Mouse (Mus musculus): ENCODE data around the gene Olfr1106. TPM values are rescaled to one million over a fixed set of nuclear protein-coding genes. Genes with fewer than 3 reads are reported as not detected.

The Olfr1106 gene
- not detected for total RNA-seq (2021)
- long read RNA-seq, experiment 1: 0 reads
- long read RNA-seq, experiment 2: 0 reads

DNA sequence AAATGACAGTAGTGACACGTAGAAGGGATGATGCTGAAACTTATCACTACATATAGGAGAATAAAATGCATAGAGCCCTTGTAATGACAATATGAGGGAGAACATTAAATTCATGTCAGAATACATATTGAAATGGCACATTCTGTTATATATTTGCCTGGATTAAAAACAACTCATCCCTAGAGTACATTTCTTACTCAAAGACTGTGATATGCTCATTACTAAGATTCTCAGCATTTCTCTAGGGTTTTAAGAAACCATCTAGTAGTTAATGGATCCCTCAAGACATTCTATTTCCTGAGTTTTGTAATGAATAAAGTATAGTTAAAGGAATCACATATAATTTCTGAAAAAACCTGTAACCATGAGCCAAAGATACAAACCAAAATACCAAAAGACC, at the start of gene Olfr1106:
TSS of gene Olfr1106 (minus strand) at position 101 of the 400 bp plus-strand sequence.
- Histone ChIP-seq H3K27ac (no peak within 1 kb of the TSS), H3K4me3 (no peak within 1 kb of the TSS)
- no peak for DNase-seq (ENCODE audit: low spot score in 2 of 2)
- no peak for TF ChIP-seq CTCF (conservative IDR thresholded peaks at IDR 0.05)

DNA sequence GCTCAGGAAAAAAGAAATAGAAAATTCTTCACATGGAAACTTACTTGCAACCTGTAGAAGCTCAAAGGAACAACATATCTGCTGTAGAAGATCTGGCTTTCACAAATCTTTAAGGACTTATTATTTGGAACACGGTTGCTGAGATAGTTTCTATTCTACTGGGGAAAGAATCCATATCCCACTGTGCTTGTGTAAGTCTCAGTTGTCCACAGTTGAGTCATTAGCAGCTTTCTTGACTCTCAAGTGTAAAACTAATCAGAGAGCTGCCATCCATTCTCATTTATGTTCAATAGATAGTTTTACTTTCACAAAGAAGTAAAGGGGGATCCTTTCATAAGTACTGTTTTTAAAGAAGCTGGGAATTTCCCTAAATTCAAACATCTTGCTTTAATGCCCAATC, 43.8 kb upstream of the Olfr1106 start, which contains the start of gene Olfr1109:
TSS of gene Olfr1109 (minus strand) at position 101 of the 400 bp plus-strand sequence.
- no peak within 1 kb of the TSS for H3K27ac ChIP-seq
- no peak for DNase-seq (ENCODE audit: low spot score in 2 of 2)
- TF ChIP-seq CTCF (conservative IDR thresholded peaks at IDR 0.05): no peak
- H3K4me3 ChIP-seq: no peak within 1 kb of the TSS

DNA sequence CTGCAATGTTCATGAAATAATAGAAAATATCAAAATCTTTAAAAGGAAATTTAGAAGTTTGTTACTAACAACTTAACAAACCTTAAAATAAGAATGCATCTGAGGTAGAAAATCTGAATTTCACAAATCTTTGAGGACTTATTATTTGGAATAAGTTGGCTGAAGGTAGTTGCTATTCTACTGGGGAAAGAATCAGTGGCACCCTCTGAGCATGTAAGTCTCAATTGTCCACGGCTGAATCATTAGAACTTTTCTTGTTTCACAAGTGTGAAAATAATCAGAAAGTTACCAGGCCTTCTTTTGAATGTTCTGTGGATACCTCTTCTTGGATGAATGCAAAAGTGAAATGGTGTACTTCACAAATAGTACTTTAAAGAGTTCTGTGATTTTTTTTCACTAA, 23.6 kb upstream of the Olfr1106 start, which contains the start of gene Olfr1107:
TSS of gene Olfr1107 (minus strand) at position 101 of the 400 bp plus-strand sequence.
- DNase-seq (ENCODE audit: low spot score in 2 of 2): no peak
- Histone ChIP-seq H3K27ac (no peak within 1 kb of the TSS), H3K4me3 (no peak within 1 kb of the TSS)
- no peak for TF ChIP-seq CTCF (conservative IDR thresholded peaks at IDR 0.05)

DNA sequence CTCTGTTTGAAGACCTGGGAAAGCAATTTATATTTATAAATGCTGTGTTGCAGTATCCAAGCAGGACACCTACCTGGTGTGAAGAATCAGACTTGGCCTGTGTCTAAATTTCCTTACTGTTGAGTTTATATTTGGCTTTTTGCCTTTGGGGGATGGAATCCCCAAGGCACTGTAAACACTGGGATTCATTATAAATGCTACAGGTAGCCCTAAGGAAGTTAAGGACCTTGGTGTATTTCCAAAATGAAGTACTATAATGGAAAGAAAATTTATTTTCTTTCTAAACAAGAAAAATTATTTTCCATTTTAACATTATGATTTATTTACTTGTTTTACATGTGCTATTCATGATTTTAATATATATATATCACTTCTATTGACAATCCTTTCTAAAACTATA, 15.6 kb downstream of the Olfr1106 start, which contains the start of gene Olfr1105:
TSS of gene Olfr1105 (minus strand) at position 101 of the 400 bp plus-strand sequence.
- TF ChIP-seq CTCF (conservative IDR thresholded peaks at IDR 0.05): no peak
- no peak within 1 kb of the TSS for H3K27ac ChIP-seq
- no peak for DNase-seq (ENCODE audit: low spot score in 2 of 2)
- H3K4me3 ChIP-seq: no peak within 1 kb of the TSS

DNA sequence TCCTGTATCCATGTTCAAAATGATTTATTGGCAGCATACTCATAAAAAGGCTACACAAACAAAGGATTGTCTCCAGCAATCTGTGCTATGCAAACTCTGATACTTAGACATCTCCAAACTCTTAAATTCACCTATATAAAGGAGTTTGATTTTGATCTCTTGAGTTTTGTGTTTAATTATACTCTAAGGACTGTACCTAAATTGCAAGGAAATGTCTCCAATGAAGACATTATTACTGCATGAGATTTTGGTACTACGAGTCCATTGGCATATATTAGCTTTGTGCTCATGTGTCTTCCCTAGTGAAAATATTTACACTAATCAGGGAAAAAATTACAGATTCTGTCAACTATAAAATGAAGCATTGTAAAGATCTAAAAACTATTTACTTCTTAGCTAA, 25.1 kb downstream of the Olfr1106 start, which contains the start of gene Olfr1104:
TSS of gene Olfr1104 (minus strand) at position 101 of the 400 bp plus-strand sequence.
- no peak for DNase-seq (ENCODE audit: low spot score in 2 of 2)
- H3K27ac ChIP-seq: no peak within 1 kb of the TSS
- H3K4me3 ChIP-seq: no peak within 1 kb of the TSS
- TF ChIP-seq CTCF (conservative IDR thresholded peaks at IDR 0.05): no peak

DNA sequence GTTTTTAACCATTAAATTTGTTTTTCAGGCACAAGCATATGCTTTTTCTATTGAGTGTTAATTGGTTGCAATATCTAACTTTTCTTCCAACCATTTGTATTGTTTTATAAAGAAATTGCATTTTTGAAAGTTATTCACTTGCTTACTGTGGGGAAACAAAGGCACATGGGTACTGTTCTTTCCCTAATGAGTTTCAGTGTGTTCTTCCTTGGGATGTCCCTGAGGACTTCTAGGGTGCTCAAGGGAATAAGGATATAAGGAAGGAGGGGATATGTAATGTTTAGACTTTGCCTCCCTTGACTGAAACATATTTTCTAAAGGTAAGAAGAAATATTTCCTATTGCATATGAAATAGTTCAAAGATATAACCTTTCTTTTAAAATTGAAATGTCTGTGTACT, 54.0 kb downstream of the Olfr1106 start, which contains the start of gene Olfr1102:
TSS of gene Olfr1102 (plus strand) at position 301 of the 400 bp plus-strand sequence.
- Histone ChIP-seq H3K27ac (no peak within 1 kb of the TSS), H3K4me3 (no peak within 1 kb of the TSS)
- DNase-seq (ENCODE audit: low spot score in 2 of 2): no peak
- no peak for TF ChIP-seq CTCF (conservative IDR thresholded peaks at IDR 0.05)

Other genes starting within 250 kb of the Olfr1106 start
- gene Olfr141, start 242.3 kb downstream of the Olfr1106 start, total RNA-seq (2021): not detected
- not detected for gene Olfr1094, start 227.6 kb downstream of the Olfr1106 start, total RNA-seq (2021)
- not detected for gene Olfr1095, start 200.6 kb downstream of the Olfr1106 start, total RNA-seq (2021)
- not detected for gene Gm13723, start 177.5 kb downstream of the Olfr1106 start, total RNA-seq (2021)
- gene Olfr1097, start 160.1 kb downstream of the Olfr1106 start, total RNA-seq (2021): not detected
- gene Olfr1098, start 127.7 kb downstream of the Olfr1106 start, total RNA-seq (2021): not detected
- gene Olfr1099, start 91.6 kb downstream of the Olfr1106 start, total RNA-seq (2021): not detected
- gene Olfr1100, start 72.3 kb downstream of the Olfr1106 start, total RNA-seq (2021): not detected
- not detected for gene Olfr1101, start 61.1 kb downstream of the Olfr1106 start, total RNA-seq (2021)
- not detected for gene Olfr1102, start 53.9 kb downstream of the Olfr1106 start, total RNA-seq (2021)
- not detected for gene Olfr1104, start 25.2 kb downstream of the Olfr1106 start, total RNA-seq (2021)
- not detected for gene Olfr1105, start 15.7 kb downstream of the Olfr1106 start, total RNA-seq (2021)
- not detected for gene Olfr1107, start 23.5 kb upstream of the Olfr1106 start, total RNA-seq (2021)
- gene Olfr1109, start 43.7 kb upstream of the Olfr1106 start, total RNA-seq (2021): not detected
- not detected for gene Olfr259, start 62.3 kb upstream of the Olfr1106 start, total RNA-seq (2021)
- not detected for gene Olfr1110, start 88.0 kb upstream of the Olfr1106 start, total RNA-seq (2021)
- gene Olfr1111, start 100.4 kb upstream of the Olfr1106 start, total RNA-seq (2021): not detected
- not detected for gene Olfr1112, start 135.5 kb upstream of the Olfr1106 start, total RNA-seq (2021)
- gene Olfr1113, start 156.7 kb upstream of the Olfr1106 start, total RNA-seq (2021): not detected
- not detected for gene Olfr1115, start 195.7 kb upstream of the Olfr1106 start, total RNA-seq (2021)
- not detected for gene Olfr1116, start 215.3 kb upstream of the Olfr1106 start, total RNA-seq (2021)